Mouse (Mus musculus) neural tube, embryonic 10.5 days (tissue): Measurements from ENCODE around the gene Fam234a.
A peak's percentile ranks its signal among the peaks of the same experiment; 100 is the strongest.
"Not testable (repeated sequence)": the region's sequence is repeated elsewhere in the genome, so short reads cannot be mapped to it uniquely, and the experiment has no call there.

Source experiments
- DNase-seq: peaks from one replicate; pipeline ENCODE4 v3.0.0-alpha.2; 2017; ENCODE audit warnings: low spot score; ENCODE audit errors: extremely low spot score

Gene Fam234a

GRCm38 (mm10) chr17:26234386-26234785 is 9.7 kb downstream of the Fam234a start:
- no peak for DNase-seq

GRCm38 (mm10) chr17:26232863-26233262 is 11.2 kb downstream of the Fam234a start:
- no peak for DNase-seq

- no peak for DNase-seq
Observed at GRCm38 (mm10) chr17:26231156-26231555, 12.9 kb downstream of the Fam234a start.

GRCm38 (mm10) chr17:26229776-26230175 is 14.3 kb downstream of the Fam234a start:
- DNase-seq, result no peak

GRCm38 (mm10) chr17:26225150-26225549 is 18.9 kb downstream of the Fam234a start:
- no peak for DNase-seq

- no peak for DNase-seq
Observed at GRCm38 (mm10) chr17:26221508-26221907, 22.5 kb downstream of the Fam234a start.

GRCm38 (mm10) chr17:26212681-26213080 is 31.4 kb downstream of the Fam234a start:
- DNase-seq, result no peak

GRCm38 (mm10) chr17:26212241-26212640 is 31.8 kb downstream of the Fam234a start:
- DNase-seq, result no peak

GRCm38 (mm10) chr17:26207686-26208085 is 36.4 kb downstream of the Fam234a start, which contains the start of gene Arhgdig:
Arhgdig (minus strand) TSS chr17:26207786.
- DNase-seq, result no peak

- DNase-seq, result no peak
Observed at GRCm38 (mm10) chr17:26206392-26206791, 37.6 kb downstream of the Fam234a start.

GRCm38 (mm10) chr17:26204766-26205165 is 39.3 kb downstream of the Fam234a start:
- DNase-seq, result no peak

GRCm38 (mm10) chr17:26203321-26203811 is 40.7 kb downstream of the Fam234a start:
- DNase-seq, result peak; percentile 34

GRCm38 (mm10) chr17:26202737-26203136 is 41.3 kb downstream of the Fam234a start, which contains the start of gene Rgs11:
Rgs11 (plus strand) TSS chr17:26202951.
- peak; percentile 33 for DNase-seq

- peak; percentile 22 for DNase-seq
Observed at GRCm38 (mm10) chr17:26201998-26202397, 42.0 kb downstream of the Fam234a start.

- DNase-seq, result peak; percentile 37
Observed at GRCm38 (mm10) chr17:26200831-26201705, 43.0 kb downstream of the Fam234a start.

- DNase-seq, result no peak
Observed at GRCm38 (mm10) chr17:26198892-26199291, 45.1 kb downstream of the Fam234a start, which contains the start of gene Pdia2. Pdia2 (minus strand) TSS chr17:26199087.

- DNase-seq, result no peak
Observed at GRCm38 (mm10) chr17:26192481-26193190, 51.4 kb downstream of the Fam234a start.

- DNase-seq, result not testable (repeated sequence)
Observed at GRCm38 (mm10) chr17:26191486-26191885, 52.6 kb downstream of the Fam234a start.

GRCm38 (mm10) chr17:26188091-26188805 is 55.8 kb downstream of the Fam234a start:
- DNase-seq, result no peak

- no peak for DNase-seq
Observed at GRCm38 (mm10) chr17:26187592-26187991, 56.5 kb downstream of the Fam234a start.

GRCm38 (mm10) chr17:26181179-26181578 is 62.9 kb downstream of the Fam234a start:
- DNase-seq, result no peak
